Mouse (Mus musculus) skeletal muscle tissue, adult 2 months (tissue): ENCODE results near the gene Fndc3c1.
"Not testable (repeated sequence)": the region's sequence is repeated elsewhere in the genome, so short reads cannot be mapped to it uniquely, and the experiment has no call there.

ENCODE experiments used
- DNase-seq: peaks from one replicate; pipeline ENCODE4 v3.0.0-alpha.2; 2012; ENCODE audit warnings: low read depth, low spot score

The Fndc3c1 gene

DNA sequence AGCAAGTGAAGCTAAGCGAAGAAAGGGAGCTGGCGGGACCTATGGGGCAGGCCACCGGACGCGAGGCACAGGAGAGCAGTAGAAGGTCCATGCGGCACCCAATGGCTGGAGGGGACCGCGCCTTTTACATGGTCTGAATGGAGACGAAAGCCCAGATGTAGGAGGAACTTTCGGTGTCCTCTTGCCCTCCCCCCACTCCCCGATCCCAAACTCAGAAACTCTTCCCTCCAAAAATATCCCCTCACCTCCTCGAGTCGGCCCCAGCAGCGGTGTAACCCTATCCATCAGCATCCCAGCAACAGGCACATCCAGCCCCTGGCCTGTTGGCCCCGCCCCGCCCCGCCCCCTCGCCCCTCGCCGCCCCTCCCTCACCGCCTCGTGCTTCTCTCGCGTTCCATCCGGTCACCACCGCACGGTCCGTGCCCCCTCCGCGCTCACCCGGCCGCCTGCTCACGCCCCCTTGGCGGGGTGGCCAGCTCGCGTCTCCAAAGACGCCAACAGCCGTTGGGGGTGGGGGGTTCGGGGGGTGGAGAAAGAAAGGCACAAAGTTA, at the start of gene Fndc3c1:
TSS of gene Fndc3c1 (minus strand) at position 301 of the 551 bp plus-strand sequence.
- DNase-seq: no peak

DNA sequence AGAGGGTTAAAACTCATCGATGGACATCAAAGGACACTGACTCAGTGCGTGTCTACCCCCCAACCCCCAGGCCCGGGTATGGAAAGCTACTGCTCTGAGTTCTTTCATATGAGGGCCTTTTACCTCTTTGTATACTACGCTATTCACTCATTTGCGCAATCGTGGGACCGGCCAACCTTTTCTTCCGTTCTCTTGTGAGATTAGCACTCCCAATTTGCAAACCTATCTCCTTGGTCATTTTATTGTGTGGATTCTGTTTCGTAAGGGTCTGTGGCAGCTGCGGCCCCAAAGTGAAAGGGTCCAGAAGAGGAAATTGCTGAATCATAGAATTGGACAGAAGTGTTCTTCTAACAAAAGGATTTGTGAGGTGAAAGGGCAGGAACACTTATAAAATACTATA, 1.2 kb upstream of the Fndc3c1 start:
- DNase-seq: no peak

DNA sequence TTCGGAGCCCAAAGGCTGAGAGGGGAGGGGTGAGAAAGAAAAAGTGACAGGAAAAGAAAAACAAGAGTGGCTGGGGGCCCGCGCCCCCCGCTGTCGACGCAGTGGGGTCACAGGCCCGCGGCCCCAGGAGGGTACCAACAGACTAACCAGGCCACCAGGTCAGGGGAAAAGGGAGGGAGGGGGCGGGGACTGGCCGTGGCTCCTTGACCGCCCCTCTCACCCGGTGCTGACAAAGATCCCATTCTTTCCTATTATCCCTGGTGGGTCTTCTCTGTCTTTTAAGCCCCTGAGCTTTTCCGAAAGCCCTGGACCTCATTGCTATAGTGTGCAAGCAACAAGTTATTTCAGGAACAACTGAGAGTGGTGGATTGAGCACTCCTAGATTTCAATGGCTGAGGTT, 470 bp upstream of the Fndc3c1 start:
- no peak for DNase-seq

DNA sequence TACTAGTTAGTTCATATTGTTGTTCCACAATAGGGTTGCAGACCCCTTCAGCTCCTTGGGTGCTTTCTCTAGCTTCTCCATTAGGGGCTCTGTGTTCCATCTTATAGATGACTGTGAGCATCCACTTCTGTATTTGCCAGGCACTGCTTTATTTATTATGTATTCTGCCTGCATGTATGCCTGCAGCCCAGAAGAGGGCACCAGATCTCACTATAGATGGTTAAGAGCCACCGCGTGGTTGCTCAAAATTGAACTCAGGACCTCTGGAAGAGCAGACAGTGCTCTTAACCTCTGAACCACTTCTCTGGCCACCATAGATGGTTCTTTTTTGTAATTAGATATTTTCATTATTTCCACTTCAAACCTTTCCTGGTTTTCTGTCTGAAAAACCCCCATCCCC, 5.3 kb downstream of the Fndc3c1 start:
- not testable (repeated sequence) for DNase-seq

DNA sequence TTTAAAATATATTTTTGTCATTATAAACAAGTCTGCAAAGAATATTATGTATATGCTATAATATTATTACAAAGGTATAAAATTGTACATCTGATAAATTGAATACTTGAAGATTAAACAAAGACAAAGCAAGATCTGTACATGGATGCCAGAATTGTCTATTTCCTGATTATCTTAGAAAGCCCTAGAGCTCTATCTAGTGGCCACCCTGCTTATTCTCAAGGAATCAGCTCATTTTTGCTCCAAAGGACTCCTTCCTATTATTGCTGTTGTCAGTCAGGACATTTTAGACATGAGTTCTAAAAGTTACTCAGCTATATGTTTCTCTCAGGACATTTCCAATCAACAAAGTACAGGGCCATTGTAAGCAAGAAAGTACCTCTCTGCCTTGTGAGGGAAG, 99.9 kb downstream of the Fndc3c1 start:
- no peak for DNase-seq

DNA sequence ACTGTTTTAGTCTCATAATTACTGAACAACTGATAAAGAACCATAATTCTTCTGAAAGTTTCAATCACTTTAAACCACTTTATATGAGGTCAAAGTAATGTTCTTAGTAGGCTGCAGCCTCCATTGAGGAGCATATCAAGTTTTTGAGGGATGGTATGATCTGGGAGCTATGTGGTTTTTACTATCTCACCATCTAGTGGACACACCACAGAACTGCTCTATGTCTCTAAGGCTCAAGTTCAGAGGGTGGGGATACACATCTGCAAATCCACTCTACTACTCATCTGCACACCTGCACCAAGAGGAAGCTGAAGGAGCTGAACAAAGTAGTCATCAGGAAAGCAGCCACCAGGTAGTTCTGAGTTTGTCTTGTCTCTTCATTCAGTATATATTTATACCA, 104.6 kb downstream of the Fndc3c1 start:
- DNase-seq: no peak
